Mouse (Mus musculus) cerebellum, adult 18-20 months (tissue): ENCODE measurements around the gene Alb.
A peak's percentile ranks its signal among the peaks of the same experiment; 100 is the strongest.

Experiments
- DNase-seq, 2 experiments: peaks; one replicate each; pipeline ENCODE4 v3.0.0; 2021

Gene Alb

GRCm38 (mm10) chr5:90460619-90461018 is at the start of gene Alb:
TSS of gene Alb (plus strand) at chr5:90460897.
- DNase-seq, result no peak

GRCm38 (mm10) chr5:90414142-90414924 is 46.4 kb upstream of the Alb start:
- DNase-seq, result no peak

- DNase-seq, result no peak
Observed at GRCm38 (mm10) chr5:90414925-90415295, 45.8 kb upstream of the Alb start.

GRCm38 (mm10) chr5:90424625-90425024 is 36.1 kb upstream of the Alb start:
- no peak for DNase-seq

- no peak for DNase-seq
Observed at GRCm38 (mm10) chr5:90425191-90425590, 35.5 kb upstream of the Alb start.

GRCm38 (mm10) chr5:90431053-90431452 is 29.6 kb upstream of the Alb start:
- no peak for DNase-seq

GRCm38 (mm10) chr5:90439157-90439556 is 21.5 kb upstream of the Alb start:
- DNase-seq, result no peak

- DNase-seq, result no peak
Observed at GRCm38 (mm10) chr5:90447577-90447976, 13.1 kb upstream of the Alb start.

GRCm38 (mm10) chr5:90449961-90450360 is 10.7 kb upstream of the Alb start:
- no peak for DNase-seq

GRCm38 (mm10) chr5:90452711-90453110 is 8.0 kb upstream of the Alb start:
- DNase-seq, result no peak

- no peak for DNase-seq
Observed at GRCm38 (mm10) chr5:90457241-90457640, 3.5 kb upstream of the Alb start.

- no peak for DNase-seq
Observed at GRCm38 (mm10) chr5:90458727-90459126, 2.0 kb upstream of the Alb start.

GRCm38 (mm10) chr5:90466806-90467205 is 6.1 kb downstream of the Alb start:
- no peak for DNase-seq

- peak in 1 of 2 experiments; percentile 2 for DNase-seq
Observed at GRCm38 (mm10) chr5:90467245-90467644, 6.5 kb downstream of the Alb start.

GRCm38 (mm10) chr5:90470836-90471235 is 10.1 kb downstream of the Alb start:
- no peak for DNase-seq

- DNase-seq, result no peak
Observed at GRCm38 (mm10) chr5:90473902-90474301, 13.2 kb downstream of the Alb start.

- no peak for DNase-seq
Observed at GRCm38 (mm10) chr5:90474369-90474768, 13.7 kb downstream of the Alb start.

- DNase-seq, result no peak
Observed at GRCm38 (mm10) chr5:90476741-90477140, 16.0 kb downstream of the Alb start.

- no peak for DNase-seq
Observed at GRCm38 (mm10) chr5:90477308-90478140, 16.8 kb downstream of the Alb start.

GRCm38 (mm10) chr5:90478886-90479285 is 18.2 kb downstream of the Alb start:
- DNase-seq, result no peak

- no peak for DNase-seq
Observed at GRCm38 (mm10) chr5:90485597-90485996, 24.9 kb downstream of the Alb start.

GRCm38 (mm10) chr5:90488323-90488722 is 27.6 kb downstream of the Alb start:
- DNase-seq, result no peak

GRCm38 (mm10) chr5:90490518-90490917 is 29.8 kb downstream of the Alb start, which contains the start of gene Afp:
TSS of gene Afp (plus strand) at chr5:90490737.
- DNase-seq, result no peak

- DNase-seq, result no peak
Observed at GRCm38 (mm10) chr5:90492440-90492839, 31.7 kb downstream of the Alb start.
